Mouse (Mus musculus) kidney, embryonic 14.5 days (tissue): ENCODE results near the gene Gm10337. TPM values are rescaled to one million over a fixed set of nuclear protein-coding genes. Genes with fewer than 3 reads are reported as not detected.

Experiments
- ATAC-seq: fragments of 200-750 bp; cut with Nextera tagmentation; 2 replicates; pipeline ENCODE4 v1.8.0; 2017; ENCODE audit warnings: moderate number of reproducible peaks, mild to moderate bottlenecking, moderate TSS enrichment, moderate library complexity; ENCODE audit not compliant: low FRiP score, low TSS enrichment
- H3K27ac ChIP-seq: fragments of 300-500 bp; sonication (generic); 2 replicates; pipeline ENCODE4 v1.5.1; 2014; ENCODE audit warnings: low read depth, mild to moderate bottlenecking, low read length, moderate library complexity, mixed read lengths
- H3K27me3 ChIP-seq: fragments of 300-500 bp; sonication (generic); 2 replicates; pipeline ENCODE4 v1.6.1; 2014; ENCODE audit warnings: mild to moderate bottlenecking, low read length; ENCODE audit not compliant: control insufficient read depth, insufficient read depth
- H3K36me3 ChIP-seq: fragments of 300-500 bp; sonication (generic); 2 replicates; pipeline ENCODE4 v1.6.1; 2014; ENCODE audit warnings: low read length, mixed read lengths; ENCODE audit not compliant: control insufficient read depth, insufficient read depth
- H3K4me1 ChIP-seq: fragments of 300-500 bp; sonication (generic); 2 replicates; pipeline ENCODE4 v1.6.1; 2014; ENCODE audit warnings: low read length, mixed read lengths; ENCODE audit not compliant: control insufficient read depth, insufficient read depth
- H3K4me2 ChIP-seq: fragments of 300-500 bp; sonication (generic); replicated peaks from 2 replicates; pipeline ENCODE4 v1.6.1; 2014; ENCODE audit warnings: low read depth, mild to moderate bottlenecking, low read length
- H3K4me3 ChIP-seq: fragments of 300-500 bp; sonication (generic); 2 replicates; pipeline ENCODE4 v1.5.1; 2014; ENCODE audit warnings: mild to moderate bottlenecking, low read length
- H3K9ac ChIP-seq: fragments of 300-500 bp; sonication (generic); 2 replicates; pipeline ENCODE4 v1.6.1; 2014; ENCODE audit warnings: low read depth, mild to moderate bottlenecking, low read length, moderate library complexity
- H3K9me3 ChIP-seq: fragments of 300-500 bp; sonication (generic); 2 replicates; pipeline ENCODE4 v1.6.1; 2016; ENCODE audit warnings: low read length; ENCODE audit not compliant: control insufficient read depth
- WGBS: fragments of 180-500 bp; shearing (Covaris S2); extraction: QIAGEN DNeasy Blood & Tissue Kit; methylation state at CpG from one replicate; pipeline ENCODE4 v1.1.7; 2014; 5-methylcytosine and 5-hydroxymethylcytosine counted together
- polyA plus RNA-seq: library from polyadenylated mRNA; unstranded; fragments of >200 nt; fragmentation: Nextera tagmentation; extraction: Ambion mirVana; gene quantifications from 2 replicates; pipeline ENCODE4 v1.2.1, GENCODE M21; 2014

The Gm10337 gene
- polyA plus RNA-seq, 1 experiment from 2014 or later: not detected

- Histone ChIP-seq H3K27ac (no peak overlapping the region), H3K36me3 (peaks cover 79% of the 10 kb centered on the region), H3K27me3 (no peaks in the 10 kb centered on the region), H3K4me2 (no peak overlapping the region), H3K9ac (no peak overlapping the region), H3K9me3 (no peaks in the 10 kb centered on the region), H3K4me3 (no peak overlapping the region), H3K4me1 (0 out of 2 replicates have a peak, but pooled peaks cover 3% of the 10 kb centered on the region)
- ATAC-seq: no peak
- 67% methylated on average over 9 of the region's 9 CpGs for WGBS
Observed at GRCm38 (mm10) chr15:102502254-102502840, 1.2 kb upstream of the Gm10337 start.

- ATAC-seq: peak; percentile 25; the same call in 1 of the 2 replicates
- no peak overlapping the region for H3K9ac ChIP-seq
- no peak overlapping the region for H3K4me2 ChIP-seq
- H3K9me3 ChIP-seq: no peaks in the 10 kb centered on the region
- no peak overlapping the region for H3K4me3 ChIP-seq
- H3K27ac ChIP-seq: no peak overlapping the region
- 0 out of 2 replicates have a peak, but pooled peaks cover 3% of the 10 kb centered on the region for H3K4me1 ChIP-seq
- H3K36me3 ChIP-seq: peaks cover 72% of the 10 kb centered on the region
- H3K27me3 ChIP-seq: no peaks in the 10 kb centered on the region
- WGBS: 90% methylated on average over 9 of the region's 9 CpGs
Observed at GRCm38 (mm10) chr15:102503924-102504782, 631 bp downstream of the Gm10337 start.

- WGBS: 64% methylated on average over 12 of the region's 12 CpGs
- 0 out of 2 replicates have a peak, but pooled peaks cover 3% of the 10 kb centered on the region for H3K4me1 ChIP-seq
- H3K4me3 ChIP-seq: no peak overlapping the region
- H3K36me3 ChIP-seq: peaks cover 61% of the 10 kb centered on the region
- no peaks in the 10 kb centered on the region for H3K9me3 ChIP-seq
- no peak overlapping the region for H3K9ac ChIP-seq
- H3K4me2 ChIP-seq: no peak overlapping the region
- no peak overlapping the region; the same call in 1 of the 2 replicates for H3K27ac ChIP-seq
- H3K27me3 ChIP-seq: no peaks in the 10 kb centered on the region
- ATAC-seq: no peak
Observed at GRCm38 (mm10) chr15:102505073-102505769, 1.7 kb downstream of the Gm10337 start.

- Histone ChIP-seq H3K27ac (no peak overlapping the region), H3K27me3 (no peaks in the 10 kb centered on the region), H3K4me3 (no peak overlapping the region), H3K9me3 (no peaks in the 10 kb centered on the region), H3K36me3 (peaks cover 54% of the 10 kb centered on the region), H3K9ac (no peak overlapping the region), H3K4me2 (no peak overlapping the region), H3K4me1 (peaks cover 3% of the 10 kb centered on the region; the same call in 1 of the 2 replicates)
- no peak for ATAC-seq
- WGBS: 83% methylated on average over 9 of the region's 9 CpGs
Observed at GRCm38 (mm10) chr15:102505770-102506463, 2.4 kb downstream of the Gm10337 start.

- H3K27me3 ChIP-seq: no peaks in the 10 kb centered on the region
- no peak overlapping the region for H3K9ac ChIP-seq
- no peak overlapping the region for H3K4me3 ChIP-seq
- peaks cover 49% of the 10 kb centered on the region for H3K36me3 ChIP-seq
- H3K27ac ChIP-seq: no peak overlapping the region
- peaks cover 8% of the 10 kb centered on the region for H3K4me1 ChIP-seq
- 20% methylated on average over 2 of the region's 2 CpGs for WGBS
- no peaks in the 10 kb centered on the region for H3K9me3 ChIP-seq
- ATAC-seq: no peak
- H3K4me2 ChIP-seq: no peak overlapping the region
Observed at GRCm38 (mm10) chr15:102506464-102506830, 2.9 kb downstream of the Gm10337 start.

GRCm38 (mm10) chr15:102506864-102507263 lies 3.3 kb downstream of the Gm10337 start:
- WGBS: 89% methylated on average over 1 of the region's 1 CpGs
- Histone ChIP-seq H3K4me2 (no peak overlapping the region), H3K9ac (no peak overlapping the region), H3K27ac (no peak overlapping the region), H3K4me3 (no peak overlapping the region), H3K27me3 (no peaks in the 10 kb centered on the region), H3K9me3 (no peaks in the 10 kb centered on the region), H3K36me3 (peaks cover 45% of the 10 kb centered on the region), H3K4me1 (peaks cover 12% of the 10 kb centered on the region)
- no peak for ATAC-seq

GRCm38 (mm10) chr15:102507561-102507960 lies 4.0 kb downstream of the Gm10337 start:
- H3K9ac ChIP-seq: no peak overlapping the region
- no peak overlapping the region for H3K4me2 ChIP-seq
- no peak for ATAC-seq
- no peak overlapping the region for H3K4me3 ChIP-seq
- H3K36me3 ChIP-seq: peaks cover 38% of the 10 kb centered on the region
- no peaks in the 10 kb centered on the region for H3K27me3 ChIP-seq
- H3K4me1 ChIP-seq: peaks cover 19% of the 10 kb centered on the region
- no peaks in the 10 kb centered on the region for H3K9me3 ChIP-seq
- no peak overlapping the region for H3K27ac ChIP-seq

GRCm38 (mm10) chr15:102508336-102508735 lies 4.8 kb downstream of the Gm10337 start:
- Histone ChIP-seq H3K36me3 (peaks cover 30% of the 10 kb centered on the region), H3K9me3 (no peaks in the 10 kb centered on the region), H3K4me1 (peaks cover 23% of the 10 kb centered on the region), H3K4me3 (no peak overlapping the region), H3K27ac (no peak overlapping the region), H3K27me3 (no peaks in the 10 kb centered on the region), H3K9ac (no peak overlapping the region), H3K4me2 (no peak overlapping the region)
- 84% methylated on average over 3 of the region's 3 CpGs for WGBS
- ATAC-seq: no peak
